Mouse (Mus musculus): Measurements from ENCODE around the gene Rrp8. TPM values are rescaled to one million over a fixed set of nuclear protein-coding genes. Genes with fewer than 3 reads are reported as not detected.
"Not testable (repeated sequence)": the region's sequence is repeated elsewhere in the genome, so short reads cannot be mapped to it uniquely, and the experiment has no call there.

The Rrp8 gene
- polyA plus RNA-seq, 1 experiment from 2014 or later = 50.6 TPM

GRCm38 (mm10) chr7:105761813-105762484 is 24.8 kb upstream of the Rrp8 start:
- H3K4me3 ChIP-seq (ENCODE audit: low read depth, low read length) = no peak overlapping the region
- ATAC-seq (ENCODE audit: insufficient number of reproducible peaks, low FRiP score, low TSS enrichment, low read depth) (no peak), DNase-seq (ENCODE audit: low spot score) (no peak)
- no peak overlapping the region for H3K9ac ChIP-seq (ENCODE audit: low read length)
- 0 out of 2 replicates have a peak, but pooled peaks cover 5% of the 10 kb centered on the region for H3K4me1 ChIP-seq (ENCODE audit: control insufficient read depth, insufficient read depth, low read length)
- H3K4me2 ChIP-seq (ENCODE audit: low read depth, severe bottlenecking) = no peak overlapping the region
- peaks cover 42% of the 10 kb centered on the region for H3K36me3 ChIP-seq (ENCODE audit: control insufficient read depth, insufficient read depth, low read length)
- H3K27ac ChIP-seq (replicated peaks; ENCODE audit: low read depth, low read length) = no peak overlapping the region
- H3K27me3 ChIP-seq (ENCODE audit: control insufficient read depth, insufficient read depth, low read length) = no peaks in the 10 kb centered on the region
- WGBS = 28% methylated on average over 51 of the region's 51 CpGs
- no peaks in the 10 kb centered on the region for H3K9me3 ChIP-seq (ENCODE audit: control insufficient read depth, low read length)

GRCm38 (mm10) chr7:105753281-105753680 is 16.1 kb upstream of the Rrp8 start:
- Histone ChIP-seq H3K9me3 (ENCODE audit: control insufficient read depth, low read length) (no peaks in the 10 kb centered on the region), H3K4me2 (ENCODE audit: low read depth, severe bottlenecking) (no peak overlapping the region), H3K27ac (replicated peaks; ENCODE audit: low read depth, low read length) (no peak overlapping the region), H3K4me3 (ENCODE audit: low read depth, low read length) (no peak overlapping the region), H3K27me3 (ENCODE audit: control insufficient read depth, insufficient read depth, low read length) (no peaks in the 10 kb centered on the region), H3K9ac (ENCODE audit: low read length) (no peak overlapping the region), H3K4me1 (ENCODE audit: control insufficient read depth, insufficient read depth, low read length) (0 out of 2 replicates have a peak, but pooled peaks cover 2% of the 10 kb centered on the region), H3K36me3 (ENCODE audit: control insufficient read depth, insufficient read depth, low read length) (peaks cover 23% of the 10 kb centered on the region)
- no peak for ATAC-seq (ENCODE audit: insufficient number of reproducible peaks, low FRiP score, low TSS enrichment, low read depth)
- 95% methylated on average over 10 of the region's 10 CpGs for WGBS
- no peak for DNase-seq (ENCODE audit: low spot score)

GRCm38 (mm10) chr7:105752716-105753115 is 15.5 kb upstream of the Rrp8 start:
- 0 out of 2 replicates have a peak, but pooled peaks have one; percentile 1 for ATAC-seq (ENCODE audit: insufficient number of reproducible peaks, low FRiP score, low TSS enrichment, low read depth)
- no peak overlapping the region for H3K4me2 ChIP-seq (ENCODE audit: low read depth, severe bottlenecking)
- no peaks in the 10 kb centered on the region for H3K9me3 ChIP-seq (ENCODE audit: control insufficient read depth, low read length)
- WGBS = 83% methylated on average over 2 of the region's 2 CpGs
- no peak overlapping the region for H3K4me3 ChIP-seq (ENCODE audit: low read depth, low read length)
- H3K36me3 ChIP-seq (ENCODE audit: control insufficient read depth, insufficient read depth, low read length) = peaks cover 22% of the 10 kb centered on the region
- H3K27ac ChIP-seq (replicated peaks; ENCODE audit: low read depth, low read length) = no peak overlapping the region
- H3K27me3 ChIP-seq (ENCODE audit: control insufficient read depth, insufficient read depth, low read length) = no peaks in the 10 kb centered on the region
- no peak overlapping the region for H3K9ac ChIP-seq (ENCODE audit: low read length)
- no peak for DNase-seq (ENCODE audit: low spot score)
- 0 out of 2 replicates have a peak, but pooled peaks cover 2% of the 10 kb centered on the region for H3K4me1 ChIP-seq (ENCODE audit: control insufficient read depth, insufficient read depth, low read length)

GRCm38 (mm10) chr7:105751491-105752433 is 14.6 kb upstream of the Rrp8 start, which contains the start of gene Tpp1:
Gene Tpp1 (minus strand): TSS chr7:105752235.
- DNase-seq (ENCODE audit: low spot score) = peak; percentile 90
- Histone ChIP-seq H3K27me3 (ENCODE audit: control insufficient read depth, insufficient read depth, low read length) (no peaks in the 10 kb centered on the region), H3K27ac (replicated peaks; ENCODE audit: low read depth, low read length) (no peak within 1 kb of the TSS), H3K4me2 (ENCODE audit: low read depth, severe bottlenecking) (peak within 1 kb of the TSS; percentile 66), H3K4me3 (ENCODE audit: low read depth, low read length) (peak within 1 kb of the TSS; percentile 57), H3K4me1 (ENCODE audit: control insufficient read depth, insufficient read depth, low read length) (0 out of 2 replicates have a peak, but pooled peaks cover 2% of the 10 kb centered on the region), H3K9me3 (ENCODE audit: control insufficient read depth, low read length) (no peaks in the 10 kb centered on the region), H3K36me3 (ENCODE audit: control insufficient read depth, insufficient read depth, low read length) (peaks cover 18% of the 10 kb centered on the region), H3K9ac (ENCODE audit: low read length) (peak within 1 kb of the TSS; percentile 67)
- ATAC-seq (ENCODE audit: insufficient number of reproducible peaks, low FRiP score, low TSS enrichment, low read depth) = peak; percentile 94
- WGBS = 28% methylated on average over 20 of the region's 20 CpGs

- no peak overlapping the region for H3K4me3 ChIP-seq (ENCODE audit: low read depth, low read length)
- ATAC-seq (ENCODE audit: insufficient number of reproducible peaks, low FRiP score, low TSS enrichment, low read depth) = no peak
- WGBS = 78% methylated on average over 2 of the region's 2 CpGs
Observed at GRCm38 (mm10) chr7:105747776-105748175, 10.6 kb upstream of the Rrp8 start.

GRCm38 (mm10) chr7:105743926-105744590 is 6.9 kb upstream of the Rrp8 start, which contains the start of gene Taf10:
Gene Taf10 (minus strand): TSS chr7:105744361.
- H3K9ac ChIP-seq (ENCODE audit: low read length) = peak within 1 kb of the TSS; percentile 86

More at GRCm38 (mm10) chr7:105747776-105748175, 10.6 kb upstream of the Rrp8 start:
- no peaks in the 10 kb centered on the region for H3K27me3 ChIP-seq (ENCODE audit: control insufficient read depth, insufficient read depth, low read length)
- no peaks in the 10 kb centered on the region for H3K9me3 ChIP-seq (ENCODE audit: control insufficient read depth, low read length)
- no peak for DNase-seq (ENCODE audit: low spot score)
- H3K4me1 ChIP-seq (ENCODE audit: control insufficient read depth, insufficient read depth, low read length) = 0 out of 2 replicates have a peak, but pooled peaks cover 2% of the 10 kb centered on the region
- H3K27ac ChIP-seq (replicated peaks; ENCODE audit: low read depth, low read length) = no peak overlapping the region
- H3K36me3 ChIP-seq (ENCODE audit: control insufficient read depth, insufficient read depth, low read length) = peaks cover 3% of the 10 kb centered on the region
- no peak overlapping the region for H3K4me2 ChIP-seq (ENCODE audit: low read depth, severe bottlenecking)
- H3K9ac ChIP-seq (ENCODE audit: low read length) = no peak overlapping the region

GRCm38 (mm10) chr7:105743246-105743925 is 6.2 kb upstream of the Rrp8 start:
- not testable (repeated sequence) for DNase-seq (ENCODE audit: low spot score); H3K27ac ChIP-seq (replicated peaks; ENCODE audit: low read depth, low read length); ATAC-seq (ENCODE audit: insufficient number of reproducible peaks, low FRiP score, low TSS enrichment, low read depth)

More at GRCm38 (mm10) chr7:105743926-105744590, 6.9 kb upstream of the Rrp8 start, which contains the start of gene Taf10:
- Histone ChIP-seq H3K27ac (replicated peaks; ENCODE audit: low read depth, low read length) (peak within 1 kb of the TSS; percentile 59; the same call in 1 of the 2 replicates), H3K36me3 (ENCODE audit: control insufficient read depth, insufficient read depth, low read length) (peaks cover 16% of the 10 kb centered on the region), H3K4me3 (ENCODE audit: low read depth, low read length) (peak within 1 kb of the TSS; percentile 88), H3K4me1 (ENCODE audit: control insufficient read depth, insufficient read depth, low read length) (peaks cover under 1% of the 10 kb centered on the region; the same call in 1 of the 2 replicates), H3K4me2 (ENCODE audit: low read depth, severe bottlenecking) (peak within 1 kb of the TSS; percentile 89), H3K9me3 (ENCODE audit: control insufficient read depth, low read length) (no peaks in the 10 kb centered on the region), H3K27me3 (ENCODE audit: control insufficient read depth, insufficient read depth, low read length) (no peaks in the 10 kb centered on the region)
- DNase-seq (ENCODE audit: low spot score) (peak; percentile 93), ATAC-seq (ENCODE audit: insufficient number of reproducible peaks, low FRiP score, low TSS enrichment, low read depth) (peak; percentile 97)
- under 1% methylated on average over 67 of the region's 67 CpGs for WGBS

More at GRCm38 (mm10) chr7:105743246-105743925, 6.2 kb upstream of the Rrp8 start:
- Histone ChIP-seq H3K4me2 (ENCODE audit: low read depth, severe bottlenecking) (peak overlapping the region; percentile 89), H3K36me3 (ENCODE audit: control insufficient read depth, insufficient read depth, low read length) (peaks cover 16% of the 10 kb centered on the region), H3K4me3 (ENCODE audit: low read depth, low read length) (peak overlapping the region; percentile 88), H3K9ac (ENCODE audit: low read length) (peak overlapping the region; percentile 86)
- H3K27me3 ChIP-seq (ENCODE audit: control insufficient read depth, insufficient read depth, low read length); H3K4me1 ChIP-seq (ENCODE audit: control insufficient read depth, insufficient read depth, low read length); H3K9me3 ChIP-seq (ENCODE audit: control insufficient read depth, low read length): not testable (repeated sequence)
- 38% methylated on average over 20 of the region's 20 CpGs for WGBS

All from limb, embryonic 11.5 days (tissue).